Mouse (Mus musculus) neutrophil, adult 5-6 weeks (primary cell): ENCODE data around the gene Zfp808. TPM values are rescaled to one million over a fixed set of nuclear protein-coding genes. Genes with fewer than 3 reads are reported as not detected.
A peak's percentile ranks its signal among the peaks of the same experiment; 100 is the strongest.
"Not testable (repeated sequence)": the region's sequence is repeated elsewhere in the genome, so short reads cannot be mapped to it uniquely, and the experiment has no call there.

Experiments
- ATAC-seq: fragments of 151-379, 151-347 bp; 2 replicates; pipeline ENCODE4 v1.8.0; 2017; ENCODE audit warnings: mild to moderate bottlenecking, moderate TSS enrichment; ENCODE audit not compliant: insufficient number of reproducible peaks, poor library complexity, low FRiP score, severe bottlenecking; ENCODE audit errors: extremely low read depth
- total RNA-seq: library from RNA; stranded (forward); fragments of 200-1000 nt; gene quantifications from 2 replicates; pipeline ENCODE4 v1.2.3, GENCODE M21; 2017

The Zfp808 gene
- 1.4 and 3.6 TPM in 2 replicates for total RNA-seq

DNA sequence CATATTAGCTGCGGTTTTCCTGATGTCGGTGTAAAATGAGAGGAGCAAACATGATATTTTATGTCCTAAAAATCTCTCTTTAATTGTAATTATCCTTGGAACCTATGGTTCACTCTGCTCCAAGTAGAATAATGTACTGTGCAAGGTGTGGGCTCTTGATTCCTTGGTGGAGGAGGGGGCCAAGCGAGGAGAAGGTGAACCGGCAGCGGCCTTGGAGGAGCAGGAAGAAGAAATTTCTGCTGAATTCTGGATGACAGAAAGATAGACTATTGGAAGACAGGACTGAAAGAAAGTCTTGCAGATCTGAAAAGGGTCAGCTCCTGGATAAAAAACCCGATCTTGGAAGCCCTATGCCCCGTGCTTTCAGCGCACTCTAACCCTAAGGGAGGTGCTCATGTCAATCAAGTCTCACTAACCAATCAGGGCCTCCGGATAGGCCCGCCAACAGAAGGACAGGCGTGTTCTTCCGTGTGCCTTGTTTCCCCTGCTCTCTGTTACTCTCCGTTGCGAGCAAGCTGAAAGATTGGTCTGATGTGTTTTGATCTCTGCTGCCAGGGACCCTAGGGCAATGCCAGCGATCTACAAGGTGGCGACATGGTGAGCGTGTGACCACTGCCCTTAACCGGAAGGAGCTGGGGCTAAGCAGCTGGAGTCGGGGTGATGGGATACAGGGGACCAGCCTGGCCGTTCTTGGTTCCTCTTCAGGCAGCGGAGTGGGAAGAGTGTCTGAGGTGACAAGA, at the start of gene Zfp808:
Zfp808 (plus strand) TSS at position 455 of the 740 bp plus-strand sequence.
- ATAC-seq = peak; percentile 66; the same call in 1 of the 2 replicates

DNA sequence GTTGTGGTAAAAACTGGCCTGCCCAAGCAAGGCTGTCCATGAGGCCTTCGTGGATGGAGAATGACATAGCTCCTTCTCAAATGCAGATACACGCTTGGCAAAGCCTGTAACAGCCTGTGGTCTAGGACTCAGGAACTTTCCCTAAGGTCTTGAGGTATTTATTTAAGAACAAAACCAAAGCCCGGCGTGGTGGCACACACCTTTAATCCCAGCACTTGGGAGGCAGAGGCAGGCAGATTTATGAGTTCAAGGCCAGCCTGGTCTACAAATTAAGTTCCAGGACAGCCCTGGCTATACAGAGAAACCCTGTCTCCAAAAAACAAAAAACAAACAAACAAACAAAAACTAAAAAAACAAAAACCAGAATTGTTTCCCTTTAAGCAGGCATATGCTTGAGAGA, 30.9 kb upstream of the Zfp808 start:
- ATAC-seq = not testable (repeated sequence)

DNA sequence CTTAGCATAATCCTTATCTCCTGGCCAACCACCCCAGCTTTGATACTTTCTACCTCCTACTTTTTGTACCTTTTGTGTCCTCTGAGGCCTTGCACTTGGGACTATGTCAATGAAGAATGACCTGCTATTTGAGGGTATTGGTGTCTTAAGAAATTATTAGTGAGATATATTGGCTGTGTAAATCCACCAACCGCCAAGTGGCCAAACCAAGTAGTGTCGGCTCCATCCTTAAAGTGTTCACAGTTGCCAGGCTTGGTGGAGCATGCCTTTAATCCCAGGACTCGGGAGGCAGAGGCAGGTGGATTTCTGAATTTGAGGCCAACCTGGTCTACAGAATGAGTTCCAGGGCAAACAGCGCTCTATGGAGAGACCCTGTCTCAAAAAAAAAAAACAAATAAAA, 30.2 kb upstream of the Zfp808 start:
- ATAC-seq = not testable (repeated sequence)

DNA sequence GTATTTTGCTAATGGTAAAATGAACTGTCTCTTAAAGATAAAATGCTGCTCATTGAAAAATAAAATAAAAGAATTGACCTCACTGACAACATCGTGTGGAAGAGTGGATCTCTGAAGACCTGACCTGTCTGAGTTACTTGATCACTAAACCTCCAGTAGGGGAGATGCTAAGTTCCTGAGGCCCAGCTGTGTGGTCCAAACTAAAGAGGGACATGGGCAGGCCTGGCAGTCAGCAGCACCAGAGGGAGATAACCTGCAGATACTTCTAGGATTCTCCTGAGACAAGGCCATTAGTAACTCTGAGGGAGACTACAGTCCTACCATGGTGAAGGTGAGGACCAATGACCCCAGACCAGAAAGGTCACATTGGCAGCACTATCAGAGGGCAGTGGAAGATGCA, 27.3 kb upstream of the Zfp808 start:
- not testable (repeated sequence) for ATAC-seq

DNA sequence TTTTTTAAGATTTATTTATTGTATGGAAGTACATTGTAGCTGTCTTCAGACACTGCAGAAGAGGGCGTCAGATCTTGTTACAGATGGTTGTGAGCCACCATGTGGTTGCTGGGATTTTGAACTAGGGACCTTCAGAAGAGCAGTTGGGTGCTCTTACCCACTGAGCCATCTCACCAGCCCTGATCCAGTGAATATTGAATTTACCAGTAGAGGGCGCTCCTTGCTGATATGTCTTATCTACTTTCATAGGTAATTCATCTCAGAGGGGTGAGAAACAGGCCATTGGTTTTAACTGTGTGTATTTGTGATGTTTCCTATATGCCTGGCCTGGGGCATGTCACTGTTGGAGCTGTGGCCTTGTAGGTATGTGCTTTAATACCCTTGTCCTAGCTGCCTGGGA, 13.8 kb upstream of the Zfp808 start:
- not testable (repeated sequence) for ATAC-seq

DNA sequence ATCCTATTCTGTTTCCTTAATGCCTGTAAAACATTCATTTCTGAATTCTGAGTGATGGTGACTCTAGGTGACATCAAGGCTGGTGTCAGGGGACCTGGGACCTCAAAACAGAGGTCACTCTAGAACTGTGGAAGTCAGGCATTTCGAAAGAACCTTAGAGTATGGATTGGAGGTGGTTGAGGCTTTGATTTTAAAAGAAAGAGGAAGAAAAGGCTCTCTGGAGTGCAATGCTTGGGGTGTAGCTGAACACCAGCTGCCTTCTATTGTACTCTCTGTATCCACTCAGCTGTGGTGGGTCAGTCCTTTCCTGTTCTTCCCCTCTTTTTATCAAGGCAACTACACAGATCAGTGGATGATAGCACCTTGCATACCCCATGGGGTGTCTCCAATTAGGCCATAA, 8.1 kb upstream of the Zfp808 start:
- not testable (repeated sequence) for ATAC-seq

DNA sequence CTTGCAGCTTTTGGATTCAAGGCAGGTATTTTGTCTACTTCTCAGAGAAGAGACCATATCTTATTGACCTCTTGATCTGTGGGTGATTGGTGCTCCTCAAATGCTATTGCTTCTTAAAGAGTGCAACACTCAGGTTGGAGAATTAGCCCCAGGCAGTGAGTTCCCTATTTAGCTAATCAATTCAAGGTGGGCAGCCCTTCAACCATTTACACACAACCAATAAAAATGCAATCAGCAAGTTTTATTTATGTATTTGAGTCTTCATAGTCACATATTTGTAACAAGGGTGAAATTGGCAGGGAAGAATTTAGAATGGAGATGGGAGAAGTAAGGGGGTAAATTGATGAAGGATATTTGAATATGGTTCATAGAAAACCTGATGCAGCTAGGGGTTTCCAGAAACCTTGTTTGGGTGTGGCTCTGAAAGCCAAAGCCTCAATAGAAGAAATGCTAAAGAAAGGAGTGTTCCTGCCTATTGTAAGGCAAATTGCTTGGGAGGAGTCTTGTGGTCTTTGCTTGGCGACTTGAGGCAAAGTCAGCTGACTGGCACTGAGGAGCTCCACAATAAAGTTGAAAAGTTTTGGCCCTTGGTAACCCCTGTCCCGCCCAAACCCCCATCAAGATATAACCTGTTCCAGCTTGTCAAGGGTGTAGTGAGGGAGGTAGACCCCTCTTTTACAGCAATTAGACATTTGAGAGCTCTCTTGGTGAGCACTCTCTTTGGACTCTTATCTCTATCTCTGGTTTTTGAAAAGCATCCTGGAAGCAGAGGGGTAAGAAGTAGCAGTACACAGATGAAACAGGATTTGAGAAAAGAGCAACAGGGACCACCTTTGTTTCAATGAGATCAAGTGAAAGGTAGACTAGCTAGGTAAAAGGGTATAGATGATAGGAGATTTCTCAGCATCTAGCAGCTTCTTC, 52.4 kb downstream of the Zfp808 start:
- ATAC-seq = not testable (repeated sequence)

DNA sequence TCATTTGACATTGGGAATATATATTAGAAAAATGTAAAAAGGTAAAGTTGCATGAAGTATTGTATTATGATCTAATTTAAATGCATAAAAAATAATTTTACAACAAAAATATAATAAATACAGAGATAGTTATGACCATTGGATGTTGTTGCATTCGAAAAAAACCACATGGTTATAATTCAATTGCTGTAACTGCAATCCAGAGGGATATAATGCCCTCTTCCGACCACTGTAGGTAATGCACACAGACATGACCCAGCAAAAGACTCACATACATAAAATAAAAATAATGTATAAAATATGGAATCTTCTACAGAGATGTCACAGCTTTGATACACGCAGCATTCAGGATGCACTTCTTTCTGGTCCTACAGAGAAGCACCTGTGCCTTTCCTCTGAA, 115.6 kb downstream of the Zfp808 start:
- ATAC-seq = no peak

DNA sequence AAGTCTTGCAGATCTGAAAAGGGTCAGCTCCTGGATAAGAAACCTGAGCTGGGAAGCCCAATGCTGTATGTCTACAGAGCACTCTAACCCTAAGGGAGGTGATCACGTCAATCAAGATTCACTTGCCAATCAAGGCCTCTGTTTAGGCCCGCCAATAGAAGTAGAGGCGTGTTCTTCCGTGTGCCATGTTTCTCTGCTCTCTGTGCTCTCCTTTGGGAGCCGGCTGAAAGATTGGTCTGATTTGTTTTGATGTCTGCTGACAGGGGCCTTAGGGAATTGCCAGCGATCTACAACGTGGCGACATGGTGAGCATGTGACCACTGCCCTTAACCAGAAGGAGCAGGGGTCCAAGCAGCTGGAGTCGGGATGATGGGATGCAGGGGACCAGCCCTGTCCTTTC, 125.5 kb downstream of the Zfp808 start:
- ATAC-seq = not testable (repeated sequence)

DNA sequence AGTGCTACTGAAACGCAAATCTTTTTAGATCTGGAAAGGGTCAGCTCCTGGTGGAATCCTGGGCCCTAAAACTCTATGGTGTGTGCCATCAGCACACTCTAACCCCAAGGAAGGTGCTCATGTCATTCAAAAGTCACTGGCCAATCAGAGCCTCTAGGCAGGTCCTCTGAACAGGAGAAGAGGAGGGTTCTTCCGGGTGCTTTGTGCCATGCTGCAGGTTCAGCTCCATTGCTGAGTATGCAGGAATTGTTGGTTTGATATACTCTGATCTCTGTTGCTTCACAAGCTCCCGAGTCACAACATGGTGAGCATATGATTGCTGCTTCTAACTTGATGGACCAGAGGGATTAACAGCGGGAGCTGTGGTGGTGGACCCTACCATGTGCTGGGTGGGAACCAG, 133.7 kb downstream of the Zfp808 start:
- ATAC-seq = no peak
